Mouse (Mus musculus) cortical plate, adult 2 months (tissue): ENCODE results near the gene Ppp2r5c.
A peak's percentile ranks its signal among the peaks of the same experiment; 100 is the strongest.

Experiments
- CTCF ChIP-seq: fragments of 200-500 bp; IDR thresholded peaks from 2 replicates; pipeline ENCODE4 v1.5.1; 2011; ENCODE audit warnings: mild to moderate bottlenecking, control low read depth, low read length; ENCODE audit not compliant: insufficient read depth; ENCODE audit errors: extremely low read depth
- POLR2A ChIP-seq: fragments of 200-500 bp; IDR thresholded peaks from 2 replicates; pipeline ENCODE4 v1.6.1; 2011; ENCODE audit warnings: mild to moderate bottlenecking, low read length, control low read depth; ENCODE audit not compliant: insufficient read depth; ENCODE audit errors: extremely low read depth

DNA sequence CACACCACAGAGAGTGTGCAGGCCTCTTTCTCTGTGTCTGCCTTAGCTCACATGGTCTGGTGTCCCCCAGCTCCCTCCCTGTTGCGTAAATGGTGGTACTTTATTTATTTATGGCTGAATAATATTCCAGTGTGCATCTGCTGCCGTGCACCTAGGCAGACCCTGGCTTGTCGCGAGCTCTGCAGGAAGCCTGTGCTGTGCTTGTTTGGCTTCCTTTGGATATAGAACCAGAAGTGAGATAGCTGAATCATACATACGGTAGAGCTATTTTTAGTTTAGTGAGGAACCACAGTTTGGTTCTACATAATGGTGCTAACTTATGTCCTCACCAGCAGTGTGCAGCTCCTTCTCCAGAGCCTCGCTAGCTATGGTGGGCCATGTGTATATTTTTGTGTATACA is 11.7 kb downstream of the Ppp2r5c start:
- TF ChIP-seq CTCF (no peak), POLR2A (peak; percentile 44; the same call in 1 of the 2 replicates)
